Comparison of ENCODE assay signal across 12 mouse cellular contexts in genomic region chr15:82186931-82187330, GRCm38 (mm10). TPM values are rescaled to one million over a fixed set of nuclear protein-coding genes. Genes with fewer than 3 reads are reported as not detected.
A peak's percentile ranks its signal among the peaks of the same experiment; 100 is the strongest.
DNase-seq lines count a peak whose midpoint lies in the region; ATAC-seq and TF ChIP-seq lines count a peak whose summit lies in the region.
"Had no signal": no experiment of that assay in that cellular context is flagged by ENCODE, and none has a peak within 500 bp of the region (broad histone marks: within the 10 kb centered on the region; RNA-seq: fewer than 3 reads in every experiment).

No protein-coding gene starts in this region.

- H3K4me3 ChIP-seq in heart, embryonic 10.5 days, result 0 out of 2 replicates have a peak overlapping the region, but pooled peaks have one; percentile 9
- H3K4me3 ChIP-seq in stomach, embryonic 15.5 days (replicated peaks), result no peak overlapping the region
- no peak overlapping the region for H3K4me3 ChIP-seq in stomach, postnatal 0 days (ENCODE audit: low read depth, low read length)
- no peak overlapping the region for H3K4me3 ChIP-seq in liver, embryonic 12.5 days
- H3K4me3 ChIP-seq: embryonic facial prominence, embryonic 15.5 days; intestine, embryonic 15.5 days had no signal

- H3K36me3 ChIP-seq in heart, embryonic 10.5 days, result peaks cover 84% of the 10 kb centered on the region
- H3K36me3 ChIP-seq in stomach, embryonic 15.5 days, result peaks cover 75% of the 10 kb centered on the region
- peaks cover 64% of the 10 kb centered on the region for H3K36me3 ChIP-seq in stomach, postnatal 0 days (ENCODE audit: control insufficient read depth, insufficient read depth, low read length)
- H3K36me3 ChIP-seq in liver, embryonic 12.5 days, result peaks cover 99% of the 10 kb centered on the region

- WGBS in heart, embryonic 10.5 days, result 74% methylated on average over 5 of the region's 5 CpGs
- 81% methylated on average over 5 of the region's 5 CpGs for WGBS in stomach, embryonic 15.5 days
- WGBS in stomach, postnatal 0 days, result 87% methylated on average over 5 of the region's 5 CpGs
- 54% methylated on average over 5 of the region's 5 CpGs for WGBS in liver, embryonic 12.5 days (ENCODE audit: insufficient replicate concordance)

- H3K9ac ChIP-seq in stomach, embryonic 15.5 days, result no peak overlapping the region
- H3K9ac ChIP-seq in stomach, postnatal 0 days (ENCODE audit: low read length), result no peak overlapping the region
- H3K9ac ChIP-seq in liver, embryonic 12.5 days, result peak overlapping the region; percentile 58
- H3K9ac ChIP-seq: embryonic facial prominence, embryonic 15.5 days; intestine, embryonic 15.5 days had no signal

- ATAC-seq in stomach, embryonic 15.5 days (ENCODE audit: insufficient read depth, low FRiP score, low read depth), result no peak
- no peak for ATAC-seq in stomach, postnatal 0 days (ENCODE audit: low FRiP score, low TSS enrichment)
- no peak for ATAC-seq in liver, embryonic 12.5 days
- ATAC-seq in monocyte, adult 5-6 weeks (replicated peaks; ENCODE audit: insufficient number of reproducible peaks, low FRiP score, low TSS enrichment, poor library complexity, severe bottlenecking), result no peak

- no peaks in the 10 kb centered on the region for H3K27me3 ChIP-seq in heart, embryonic 10.5 days (ENCODE audit: insufficient read depth, poor library complexity, severe bottlenecking)
- H3K27me3 ChIP-seq in stomach, embryonic 15.5 days (replicated peaks), result no peaks in the 10 kb centered on the region
- H3K27me3 ChIP-seq in stomach, postnatal 0 days (ENCODE audit: control insufficient read depth, insufficient read depth, low read length), result no peaks in the 10 kb centered on the region
- H3K27me3 ChIP-seq in liver, embryonic 12.5 days (replicated peaks), result no peaks in the 10 kb centered on the region
- H3K27me3 ChIP-seq: embryonic facial prominence, embryonic 15.5 days; intestine, embryonic 15.5 days had no signal

- no peak for DNase-seq in heart, embryonic 10.5 days (ENCODE audit: low spot score)
- no peak for DNase-seq in heart, adult 18-20 months
- no peak for DNase-seq in stomach, postnatal 0 days (ENCODE audit: low spot score)
- DNase-seq in frontal cortex, postnatal 10 days (ENCODE audit: low spot score in 2 of 2), result no peak
- no peak for DNase-seq in embryo, embryonic 11 days
- DNase-seq: cerebellum, adult 11-12 months; gastrocnemius, postnatal 10 days had no signal

- H3K9me3 ChIP-seq in heart, embryonic 10.5 days, result peaks cover 3% of the 10 kb centered on the region; the same call in 1 of the 2 replicates
- H3K9me3 ChIP-seq in stomach, embryonic 15.5 days, result no peaks in the 10 kb centered on the region
- 0 out of 2 replicates have a peak, but pooled peaks cover 2% of the 10 kb centered on the region for H3K9me3 ChIP-seq in stomach, postnatal 0 days (ENCODE audit: control insufficient read depth, low read length)
- H3K9me3 ChIP-seq in liver, embryonic 12.5 days (replicated peaks), result peaks cover 15% of the 10 kb centered on the region
- H3K9me3 ChIP-seq: intestine, embryonic 15.5 days had no signal

- no peak overlapping the region for H3K4me2 ChIP-seq in stomach, embryonic 15.5 days
- H3K4me2 ChIP-seq in stomach, postnatal 0 days (replicated peaks; ENCODE audit: low read depth), result no peak overlapping the region
- H3K4me2 ChIP-seq in liver, embryonic 12.5 days, result peak overlapping the region; percentile 71
- H3K4me2 ChIP-seq: embryonic facial prominence, embryonic 15.5 days; intestine, embryonic 15.5 days had no signal

- TF ChIP-seq CTCF in stomach, postnatal 0 days (IDR thresholded peaks at IDR 0.05; ENCODE audit: low read depth), result no peak

- peaks cover 53% of the 10 kb centered on the region for H3K4me1 ChIP-seq in heart, embryonic 10.5 days
- H3K4me1 ChIP-seq in stomach, embryonic 15.5 days, result peaks cover 3% of the 10 kb centered on the region; the same call in 1 of the 2 replicates
- H3K4me1 ChIP-seq in stomach, postnatal 0 days (replicated peaks; ENCODE audit: control insufficient read depth, insufficient read depth), result no peaks in the 10 kb centered on the region
- peaks cover 59% of the 10 kb centered on the region for H3K4me1 ChIP-seq in liver, embryonic 12.5 days
- H3K4me1 ChIP-seq: embryonic facial prominence, embryonic 15.5 days had no signal

- TF ChIP-seq EP300 in stomach, postnatal 0 days (optimal IDR thresholded peaks at IDR 0.05), result no peak

- H3K27ac ChIP-seq in heart, embryonic 10.5 days, result peak overlapping the region; percentile 81
- 0 out of 2 replicates have a peak overlapping the region, but pooled peaks have one; percentile 31 for H3K27ac ChIP-seq in stomach, embryonic 15.5 days
- H3K27ac ChIP-seq in stomach, postnatal 0 days (replicated peaks), result no peak overlapping the region
- H3K27ac ChIP-seq in liver, embryonic 12.5 days, result peak overlapping the region; percentile 97
- H3K27ac ChIP-seq: embryonic facial prominence, embryonic 15.5 days had no signal

RNA-seq across cellular contexts. Expression of gene Shisa8, which starts 25.7 kb away (rescaled TPM):
- polyA plus RNA-seq in heart, embryonic 10.5 days (2016; fragmentation: Nextera tagmentation; extraction: Ambion mirVana), result 0.11 and 0.13 TPM in 2 replicates
- total RNA-seq in heart, adult 18-20 months (2021), result under 1 TPM in 1 of 2 experiments, not detected in 1; 0.21 TPM
- polyA plus RNA-seq in stomach, embryonic 15.5 days (2015; fragmentation: Nextera tagmentation; extraction: Ambion mirVana), result 0.19 TPM in 2 replicates
- polyA plus RNA-seq in stomach, postnatal 0 days (2015; fragmentation: Nextera tagmentation; extraction: Ambion mirVana), result 0.06 and 0.23 TPM in 2 replicates
- 0.31 and 0.37 TPM in 2 replicates for polyA plus RNA-seq in liver, embryonic 12.5 days (2016; fragmentation: Nextera tagmentation; extraction: Ambion mirVana)
- not detected in 3 replicates for total RNA-seq in monocyte, adult 5-6 weeks (2017)
- total RNA-seq: gastrocnemius, postnatal 10 days had no signal

RNA-seq across cellular contexts. Expression of gene Tnfrsf13c, which starts 37.2 kb away (rescaled TPM):
- 0.20 TPM in 1 of 2 replicates, not detected in the other for polyA plus RNA-seq in heart, embryonic 10.5 days (2016; fragmentation: Nextera tagmentation; extraction: Ambion mirVana)
- total RNA-seq in heart, adult 18-20 months (2021), result 1 to 10 TPM in 1 of 2 experiments, under 1 TPM in 1; 0.35 to 2.2 TPM
- polyA plus RNA-seq in stomach, embryonic 15.5 days (2015; fragmentation: Nextera tagmentation; extraction: Ambion mirVana), result 0.06 and 0.13 TPM in 2 replicates
- not detected in 2 replicates for polyA plus RNA-seq in stomach, postnatal 0 days (2015; fragmentation: Nextera tagmentation; extraction: Ambion mirVana)
- polyA plus RNA-seq in liver, embryonic 12.5 days (2016; fragmentation: Nextera tagmentation; extraction: Ambion mirVana), result 0.30 TPM in 2 replicates
- total RNA-seq in monocyte, adult 5-6 weeks (2017), result 13.6 to 19.3 TPM (median 17.9 TPM) in 3 replicates
- polyA plus RNA-seq: intestine, embryonic 15.5 days had no signal

RNA-seq across cellular contexts. Expression of gene Srebf2, which starts 40.0 kb away (rescaled TPM):
- 129 and 133 TPM in 2 replicates for polyA plus RNA-seq in heart, embryonic 10.5 days (2016; fragmentation: Nextera tagmentation; extraction: Ambion mirVana)
- total RNA-seq in heart, adult 18-20 months (2021), result 10 to 100 TPM; 18.2 to 22.1 TPM
- 152 and 167 TPM in 2 replicates for polyA plus RNA-seq in stomach, embryonic 15.5 days (2015; fragmentation: Nextera tagmentation; extraction: Ambion mirVana)
- polyA plus RNA-seq in stomach, postnatal 0 days (2015; fragmentation: Nextera tagmentation; extraction: Ambion mirVana), result 119 and 127 TPM in 2 replicates
- 96.9 and 99.4 TPM in 2 replicates for polyA plus RNA-seq in liver, embryonic 12.5 days (2016; fragmentation: Nextera tagmentation; extraction: Ambion mirVana)
- total RNA-seq in monocyte, adult 5-6 weeks (2017), result 43.2 to 64.7 TPM (median 49.7 TPM) in 3 replicates

RNA-seq across cellular contexts. Expression of gene Cenpm, which starts 57.6 kb away (rescaled TPM):
- polyA plus RNA-seq in heart, embryonic 10.5 days (2016; fragmentation: Nextera tagmentation; extraction: Ambion mirVana), result 58.1 and 66.3 TPM in 2 replicates
- total RNA-seq in heart, adult 18-20 months (2021), result under 1 TPM; 0.42 to 0.46 TPM
- polyA plus RNA-seq in stomach, embryonic 15.5 days (2015; fragmentation: Nextera tagmentation; extraction: Ambion mirVana), result 51.0 and 57.6 TPM in 2 replicates
- 24.0 and 27.0 TPM in 2 replicates for polyA plus RNA-seq in stomach, postnatal 0 days (2015; fragmentation: Nextera tagmentation; extraction: Ambion mirVana)
- 48.3 and 51.2 TPM in 2 replicates for polyA plus RNA-seq in liver, embryonic 12.5 days (2016; fragmentation: Nextera tagmentation; extraction: Ambion mirVana)
- not detected in 3 replicates for total RNA-seq in monocyte, adult 5-6 weeks (2017)

RNA-seq across cellular contexts. Expression of gene Ccdc134, which starts 59.2 kb away (rescaled TPM):
- 13.5 and 19.4 TPM in 2 replicates for polyA plus RNA-seq in heart, embryonic 10.5 days (2016; fragmentation: Nextera tagmentation; extraction: Ambion mirVana)
- 1 to 10 TPM; 4.0 to 4.4 TPM for total RNA-seq in heart, adult 18-20 months (2021)
- 15.5 and 15.8 TPM in 2 replicates for polyA plus RNA-seq in stomach, embryonic 15.5 days (2015; fragmentation: Nextera tagmentation; extraction: Ambion mirVana)
- polyA plus RNA-seq in stomach, postnatal 0 days (2015; fragmentation: Nextera tagmentation; extraction: Ambion mirVana), result 8.2 and 8.5 TPM in 2 replicates
- 12.2 TPM in 2 replicates for polyA plus RNA-seq in liver, embryonic 12.5 days (2016; fragmentation: Nextera tagmentation; extraction: Ambion mirVana)
- 28.6 to 54.3 TPM (median 43.2 TPM) in 3 replicates for total RNA-seq in monocyte, adult 5-6 weeks (2017)
